Mouse (Mus musculus) forebrain, embryonic 15.5 days (tissue): ENCODE results near the gene Lgi1. TPM values are rescaled to one million over a fixed set of nuclear protein-coding genes. Genes with fewer than 3 reads are reported as not detected.

ENCODE experiments used
- ATAC-seq: fragments of 200-750 bp; cut with Nextera tagmentation; replicated peaks from 2 replicates; pipeline ENCODE4 v1.8.0; 2017; ENCODE audit warnings: mild to moderate bottlenecking, moderate TSS enrichment, moderate library complexity
- H3K27ac ChIP-seq: fragments of 300-500 bp; sonication (generic); replicated peaks from 2 replicates; pipeline ENCODE4 v1.5.1; 2015; ENCODE audit warnings: mild to moderate bottlenecking, inconsistent platforms
- H3K27me3 ChIP-seq: fragments of 300-500 bp; sonication (generic); 2 replicates; pipeline ENCODE4 v1.6.1; 2015; ENCODE audit warnings: inconsistent platforms
- H3K36me3 ChIP-seq: fragments of 300-500 bp; sonication (generic); 2 replicates; pipeline ENCODE4 v1.6.1; 2015; ENCODE audit warnings: mild to moderate bottlenecking, inconsistent platforms
- H3K4me1 ChIP-seq: fragments of 300-500 bp; sonication (generic); 2 replicates; pipeline ENCODE4 v1.6.1; 2015; ENCODE audit warnings: inconsistent platforms
- H3K4me2 ChIP-seq: fragments of 300-500 bp; sonication (generic); replicated peaks from 2 replicates; pipeline ENCODE4 v1.6.1; 2015; ENCODE audit warnings: mild to moderate bottlenecking, inconsistent platforms
- H3K4me3 ChIP-seq: fragments of 300-500 bp; sonication (generic); 2 replicates; pipeline ENCODE4 v1.5.1; 2015; ENCODE audit warnings: mild to moderate bottlenecking, inconsistent platforms
- H3K9ac ChIP-seq: fragments of 300-500 bp; sonication (generic); replicated peaks from 2 replicates; pipeline ENCODE4 v1.6.1; 2015; ENCODE audit warnings: mild to moderate bottlenecking, inconsistent platforms
- H3K9me3 ChIP-seq: fragments of 300-500 bp; sonication (generic); 2 replicates; pipeline ENCODE4 v1.6.1; 2016; ENCODE audit warnings: inconsistent platforms
- WGBS: fragments of 180-500 bp; shearing (Covaris S2); methylation state at CpG from one replicate; pipeline ENCODE4 v1.1.7; 2015; ENCODE audit warnings: mixed read lengths; 5-methylcytosine and 5-hydroxymethylcytosine counted together
- polyA plus RNA-seq: library from polyadenylated mRNA; unstranded; fragments of >200 nt; fragmentation: Nextera tagmentation; extraction: Ambion mirVana; gene quantifications from 2 replicates; pipeline ENCODE4 v1.2.1, GENCODE M21; 2015

Gene Lgi1
- 13.0 and 14.4 TPM in 2 replicates for polyA plus RNA-seq

DNA sequence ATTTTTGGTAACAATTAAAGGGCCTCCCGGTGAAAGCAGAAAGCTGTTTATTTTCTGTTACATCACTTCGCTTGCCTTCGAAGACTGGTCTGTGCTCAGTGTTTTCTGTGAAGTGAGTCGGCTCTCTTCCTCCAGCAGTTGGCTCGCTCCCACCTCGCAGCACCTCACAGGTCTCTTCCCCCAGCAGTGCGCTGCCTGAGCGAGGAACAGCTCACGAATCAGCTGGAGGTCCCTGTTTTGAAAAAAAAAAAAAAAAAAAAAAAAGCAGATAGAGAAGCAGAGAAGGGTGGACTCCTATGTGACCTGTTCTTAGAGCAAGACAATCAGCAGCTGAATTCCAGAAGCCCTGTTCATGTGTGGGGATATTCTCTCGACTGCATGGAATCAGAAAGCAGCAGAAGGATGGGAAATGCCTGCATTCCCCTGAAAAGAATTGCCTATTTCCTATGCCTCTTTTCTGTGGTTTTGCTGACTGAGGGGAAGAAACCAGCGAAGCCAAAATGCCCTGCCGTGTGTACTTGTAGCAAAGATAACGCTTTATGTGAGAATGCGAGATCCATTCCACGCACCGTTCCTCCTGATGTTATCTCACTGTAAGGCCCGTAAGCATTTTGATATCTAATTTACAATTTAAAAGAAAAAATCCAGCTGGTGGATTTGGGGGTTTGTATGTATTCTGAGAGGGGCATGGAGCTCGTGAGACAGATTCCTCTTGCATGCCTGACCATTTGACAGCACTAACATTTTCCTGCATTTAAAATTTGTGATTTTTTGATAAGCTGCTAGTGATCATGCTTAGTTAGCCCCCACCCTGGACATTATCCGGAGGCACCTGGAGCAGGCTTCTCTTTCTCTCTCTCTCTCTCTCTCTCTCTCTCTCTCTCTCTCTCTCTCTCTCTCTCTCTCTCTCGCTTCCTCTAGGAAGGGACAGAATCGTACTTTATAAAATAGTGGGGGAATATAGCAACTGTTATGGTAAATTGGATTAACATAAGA lies at the start of gene Lgi1:
TSS of gene Lgi1 (plus strand) at position 32 of the 996 bp plus-strand sequence.
- Histone ChIP-seq H3K36me3 (no peaks in the 10 kb centered on the region), H3K9ac (peak within 1 kb of the TSS; percentile 48), H3K4me3 (peak within 1 kb of the TSS; percentile 33), H3K27ac (peak within 1 kb of the TSS; percentile 89), H3K27me3 (no peaks in the 10 kb centered on the region), H3K4me2 (peak within 1 kb of the TSS; percentile 50), H3K9me3 (no peaks in the 10 kb centered on the region), H3K4me1 (peaks cover 23% of the 10 kb centered on the region)
- ATAC-seq: peak; percentile 62
- 13% methylated on average over 21 of the region's 21 CpGs for WGBS

DNA sequence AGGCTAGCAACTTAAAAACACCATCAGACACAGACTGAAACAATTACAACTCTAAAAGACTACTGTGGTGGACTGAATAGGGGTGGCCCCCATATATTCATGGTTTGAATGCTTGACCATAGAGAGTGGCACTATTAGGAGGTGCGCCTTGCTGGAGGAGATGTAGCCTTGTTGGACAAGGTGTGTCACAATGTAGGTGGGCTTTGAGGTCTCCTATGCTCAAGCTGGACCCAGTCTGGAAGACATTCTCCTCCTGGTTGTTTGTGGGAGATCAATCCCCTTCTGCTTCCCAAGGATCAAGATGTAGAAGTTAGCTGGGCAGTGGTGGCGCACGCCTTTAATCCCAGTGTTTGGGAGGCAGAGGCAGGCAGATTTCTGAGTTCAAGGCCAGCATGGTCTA lies 46.6 kb upstream of the Lgi1 start:
- no peak overlapping the region for H3K27ac ChIP-seq
- H3K9me3 ChIP-seq: no peaks in the 10 kb centered on the region
- ATAC-seq: no peak
- H3K36me3 ChIP-seq: peaks cover 22% of the 10 kb centered on the region
- H3K4me1 ChIP-seq: peaks cover 1% of the 10 kb centered on the region
- WGBS: 98% methylated on average over 3 of the region's 3 CpGs
- H3K4me3 ChIP-seq: no peak overlapping the region
- H3K9ac ChIP-seq: no peak overlapping the region
- no peaks in the 10 kb centered on the region for H3K27me3 ChIP-seq
- no peak overlapping the region for H3K4me2 ChIP-seq

DNA sequence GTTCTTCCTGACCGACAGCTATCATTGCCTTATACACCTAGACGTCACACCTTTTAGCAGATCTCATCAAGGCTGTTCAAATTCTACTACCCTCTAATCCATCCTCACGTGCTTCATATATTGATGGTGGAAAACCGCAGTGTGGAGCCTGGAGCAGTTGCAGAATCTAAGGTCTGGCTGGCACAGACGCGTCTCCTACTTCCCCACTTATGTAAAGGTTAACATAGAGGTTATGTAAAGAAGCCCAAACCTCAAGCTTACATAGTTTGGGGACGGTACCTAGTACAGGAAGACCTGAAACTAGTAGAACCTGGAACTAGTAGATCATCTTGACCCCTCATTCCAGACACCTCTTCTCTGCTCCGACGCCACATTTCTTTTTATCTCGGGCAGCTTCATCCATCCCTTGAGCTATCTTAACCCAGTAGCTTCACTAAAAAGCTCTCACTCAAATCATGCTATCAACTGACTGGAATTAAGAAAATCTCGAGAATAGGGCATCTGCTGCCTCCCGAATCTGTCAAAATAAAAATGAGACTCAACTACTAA lies 40.9 kb upstream of the Lgi1 start:
- ATAC-seq: peak; percentile 18
- Histone ChIP-seq H3K4me2 (peak overlapping the region; percentile 62), H3K27ac (peak overlapping the region; percentile 99), H3K36me3 (peaks cover 6% of the 10 kb centered on the region), H3K27me3 (no peaks in the 10 kb centered on the region), H3K9ac (peak overlapping the region; percentile 79), H3K9me3 (no peaks in the 10 kb centered on the region), H3K4me3 (peak overlapping the region; percentile 57), H3K4me1 (peaks cover 16% of the 10 kb centered on the region)
- 14% methylated on average over 12 of the region's 12 CpGs for WGBS

DNA sequence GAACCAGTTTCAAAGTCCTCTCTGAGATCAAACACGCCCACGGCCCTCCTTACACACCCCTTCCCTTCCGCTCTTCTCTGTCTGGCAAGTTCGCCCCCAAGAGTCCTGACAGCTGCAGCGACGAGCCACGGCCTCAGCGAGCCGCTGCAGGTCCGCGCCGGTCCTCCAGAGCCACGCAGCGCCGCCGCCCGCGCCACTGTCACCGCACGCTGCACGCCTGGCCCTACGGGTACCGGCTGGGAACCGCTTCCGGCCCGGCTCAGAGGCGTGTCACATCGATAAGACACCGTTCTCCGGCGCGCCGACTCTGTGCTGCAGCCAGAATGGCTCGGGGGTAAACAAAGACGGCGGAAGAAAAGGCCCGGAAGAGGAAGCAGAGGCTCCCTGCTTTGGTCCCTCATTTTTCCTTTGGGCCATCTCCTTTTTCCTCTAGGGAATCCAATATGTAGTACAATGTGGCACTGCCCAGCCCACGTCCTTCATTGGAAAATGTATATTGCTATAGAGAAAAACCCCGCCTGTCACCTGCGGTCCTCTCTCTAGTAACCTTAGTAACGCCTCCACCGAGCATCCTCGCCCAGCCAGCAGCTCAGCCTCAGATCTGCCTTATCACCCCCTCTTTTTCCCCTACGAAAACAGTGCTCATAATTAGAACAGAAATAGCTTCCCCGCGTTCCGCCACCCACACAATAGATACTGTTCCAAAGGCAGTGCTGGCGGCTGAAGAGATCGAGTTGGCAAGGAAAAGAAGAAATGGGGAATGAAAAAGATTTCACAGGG lies 40.2 kb upstream of the Lgi1 start, which contains the start of gene Fra10ac1:
TSS of gene Fra10ac1 (minus strand) at position 252 of the 780 bp plus-strand sequence.
- peak within 1 kb of the TSS; percentile 62 for H3K4me2 ChIP-seq
- WGBS: under 1% methylated on average over 49 of the region's 49 CpGs

DNA sequence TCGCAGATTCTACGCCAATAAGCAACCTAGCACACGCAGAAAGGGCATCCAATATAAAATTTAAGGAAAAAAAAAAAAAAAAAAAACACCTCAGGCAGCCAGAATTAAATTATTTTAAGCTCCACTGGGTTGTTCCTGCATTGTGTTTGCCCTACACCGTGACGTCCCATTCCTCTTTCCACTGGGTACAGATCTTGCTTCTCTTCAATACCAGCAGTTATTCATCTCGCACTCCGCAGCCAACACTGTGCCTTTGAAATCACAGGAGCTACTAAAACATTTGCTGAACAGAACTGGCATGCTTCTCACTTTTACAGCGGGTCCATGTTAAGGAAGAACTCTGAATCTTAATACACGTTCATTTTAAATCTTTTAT lies 39.7 kb upstream of the Lgi1 start:
- Histone ChIP-seq H3K27ac (peak overlapping the region; percentile 99), H3K4me2 (peak overlapping the region; percentile 62), H3K36me3 (no peaks in the 10 kb centered on the region), H3K27me3 (no peaks in the 10 kb centered on the region), H3K9ac (peak overlapping the region; percentile 79), H3K9me3 (no peaks in the 10 kb centered on the region), H3K4me3 (peak overlapping the region; percentile 57), H3K4me1 (peaks cover 16% of the 10 kb centered on the region)
- ATAC-seq: peak; percentile 65
- 2% methylated on average over 9 of the region's 9 CpGs for WGBS

More for the DNA sequence above, 40.2 kb upstream of the Lgi1 start, which contains the start of gene Fra10ac1:
- peaks cover 16% of the 10 kb centered on the region for H3K4me1 ChIP-seq
- no peaks in the 10 kb centered on the region for H3K27me3 ChIP-seq
- H3K27ac ChIP-seq: peak within 1 kb of the TSS; percentile 99
- peak; percentile 98 for ATAC-seq
- H3K9ac ChIP-seq: peak within 1 kb of the TSS; percentile 79
- no peaks in the 10 kb centered on the region for H3K9me3 ChIP-seq
- no peaks in the 10 kb centered on the region for H3K36me3 ChIP-seq
- H3K4me3 ChIP-seq: peak within 1 kb of the TSS; percentile 57

DNA sequence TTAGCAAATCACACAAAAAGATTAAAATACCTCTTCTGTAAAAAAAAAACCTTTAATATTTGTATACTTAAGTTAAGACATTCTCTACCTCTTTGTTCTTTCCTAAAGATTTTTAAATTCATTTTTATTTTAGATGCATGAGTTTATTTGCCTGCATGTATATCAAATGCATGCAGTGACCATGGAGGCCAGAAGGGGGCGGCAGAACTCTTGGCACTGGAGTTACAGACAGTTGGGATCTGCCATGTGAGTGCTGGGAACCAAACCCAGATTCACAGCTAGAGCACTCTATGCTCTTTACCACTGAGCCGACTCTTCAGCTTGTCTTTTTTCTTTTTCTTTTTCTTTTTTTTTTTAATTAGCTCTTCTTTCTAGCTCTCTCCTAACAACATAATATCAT lies 35.6 kb upstream of the Lgi1 start:
- ATAC-seq: no peak
- Histone ChIP-seq H3K27ac (no peak overlapping the region), H3K9ac (no peak overlapping the region), H3K27me3 (no peaks in the 10 kb centered on the region), H3K36me3 (no peaks in the 10 kb centered on the region), H3K4me3 (no peak overlapping the region), H3K9me3 (no peaks in the 10 kb centered on the region), H3K4me2 (no peak overlapping the region), H3K4me1 (peaks cover 6% of the 10 kb centered on the region; the same call in 1 of the 2 replicates)
- 57% methylated on average over 2 of the region's 2 CpGs for WGBS

DNA sequence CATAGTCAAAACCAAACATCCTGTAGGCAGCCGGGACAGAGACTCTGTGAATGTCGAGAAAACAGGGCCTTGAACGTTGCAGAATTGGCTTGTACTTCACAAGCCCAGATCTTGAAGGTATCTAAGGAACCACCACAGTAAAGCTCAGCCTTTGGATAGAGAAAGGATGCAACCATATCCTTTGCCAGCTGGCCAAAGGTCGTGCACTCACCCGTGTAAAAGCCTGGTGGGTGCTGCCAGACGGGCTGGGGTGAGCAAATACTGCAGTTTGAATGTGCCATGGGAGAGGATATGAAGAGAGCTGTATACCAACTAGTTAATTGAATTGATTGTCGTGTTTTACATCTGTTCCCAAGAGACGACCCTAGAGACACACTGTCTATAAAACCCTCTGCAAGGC lies 32.2 kb upstream of the Lgi1 start:
- Histone ChIP-seq H3K9ac (no peak overlapping the region), H3K4me2 (no peak overlapping the region), H3K27me3 (no peaks in the 10 kb centered on the region), H3K36me3 (no peaks in the 10 kb centered on the region), H3K27ac (no peak overlapping the region), H3K4me1 (no peaks in the 10 kb centered on the region), H3K4me3 (no peak overlapping the region), H3K9me3 (no peaks in the 10 kb centered on the region)
- no peak for ATAC-seq
- WGBS: 65% methylated on average over 8 of the region's 8 CpGs

DNA sequence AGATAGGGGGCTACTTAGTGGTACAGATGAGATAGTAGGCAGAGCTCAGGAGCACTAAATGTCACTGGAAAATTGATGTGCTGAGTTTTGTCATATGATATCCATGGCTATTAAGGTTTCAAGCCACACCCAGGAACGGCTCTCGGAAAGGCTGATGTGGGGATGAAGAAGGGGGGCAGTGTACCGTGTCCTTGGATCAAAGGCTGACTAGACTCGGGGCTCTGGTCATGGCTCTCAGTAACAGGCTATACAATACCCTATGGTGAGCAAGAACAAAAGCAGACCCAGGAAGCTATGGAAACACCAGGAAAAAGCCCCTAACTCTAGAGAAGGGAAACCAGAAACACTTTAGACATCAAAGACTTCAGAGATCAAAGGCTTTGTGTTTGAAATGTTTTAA lies 31.8 kb upstream of the Lgi1 start:
- WGBS: 7% methylated on average over 4 of the region's 4 CpGs
- no peak overlapping the region for H3K27ac ChIP-seq
- H3K4me1 ChIP-seq: peaks cover 3% of the 10 kb centered on the region; the same call in 1 of the 2 replicates
- H3K9me3 ChIP-seq: no peaks in the 10 kb centered on the region
- no peaks in the 10 kb centered on the region for H3K27me3 ChIP-seq
- ATAC-seq: no peak
- no peak overlapping the region for H3K4me3 ChIP-seq
- no peak overlapping the region for H3K4me2 ChIP-seq
- H3K9ac ChIP-seq: no peak overlapping the region
- H3K36me3 ChIP-seq: no peaks in the 10 kb centered on the region

DNA sequence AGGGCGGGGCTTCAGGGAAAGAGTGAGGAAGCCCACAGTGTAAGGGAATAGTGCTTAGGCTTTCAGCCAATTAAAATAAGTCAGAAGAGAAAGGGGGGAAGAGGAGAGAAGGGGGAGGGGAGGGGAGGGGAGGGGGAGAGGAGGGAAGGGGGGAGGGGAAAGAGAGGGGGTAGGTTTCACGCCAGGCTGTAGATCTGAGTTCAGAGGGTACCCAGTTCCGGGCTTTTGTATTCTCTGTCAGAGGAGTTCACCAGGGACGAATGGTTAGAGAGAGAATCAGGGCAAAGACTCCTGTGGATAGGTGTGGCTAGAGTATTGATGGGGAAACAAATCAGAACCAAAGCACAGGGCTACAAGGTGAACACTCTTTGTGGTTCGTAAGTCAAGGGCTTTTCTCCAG lies 27.8 kb upstream of the Lgi1 start:
- no peaks in the 10 kb centered on the region for H3K36me3 ChIP-seq
- peaks cover 19% of the 10 kb centered on the region for H3K4me1 ChIP-seq
- no peak for ATAC-seq
- H3K27ac ChIP-seq: no peak overlapping the region
- no peak overlapping the region for H3K4me3 ChIP-seq
- H3K4me2 ChIP-seq: no peak overlapping the region
- no peaks in the 10 kb centered on the region for H3K27me3 ChIP-seq
- H3K9ac ChIP-seq: no peak overlapping the region
- 63% methylated on average over 5 of the region's 5 CpGs for WGBS
- H3K9me3 ChIP-seq: no peaks in the 10 kb centered on the region

DNA sequence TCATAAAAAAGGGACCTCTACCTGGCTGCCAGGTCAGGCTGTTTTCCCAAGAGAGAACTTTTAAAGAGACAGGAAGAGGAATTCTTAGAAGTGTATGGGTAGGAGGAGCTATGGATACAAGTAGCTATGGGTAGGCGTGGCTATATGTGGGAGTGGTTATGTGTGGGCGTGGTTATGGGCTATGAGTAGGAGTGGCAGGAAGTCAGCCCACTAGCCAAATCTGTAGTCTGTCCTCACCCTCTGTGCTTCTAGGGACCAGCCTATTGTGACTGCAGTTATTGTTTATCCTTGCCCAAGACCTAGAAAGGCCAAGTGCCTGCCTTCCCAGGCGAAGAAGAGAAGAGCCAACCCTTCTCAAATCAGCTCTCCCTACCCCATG lies 26.5 kb upstream of the Lgi1 start:
- peak; percentile 72 for ATAC-seq
- peak overlapping the region; percentile 76 for H3K27ac ChIP-seq
- H3K4me3 ChIP-seq: no peak overlapping the region
- H3K4me2 ChIP-seq: no peak overlapping the region
- peaks cover 19% of the 10 kb centered on the region for H3K4me1 ChIP-seq
- no peak overlapping the region for H3K9ac ChIP-seq
- no peaks in the 10 kb centered on the region for H3K36me3 ChIP-seq
- WGBS: 66% methylated on average over 3 of the region's 3 CpGs
- H3K27me3 ChIP-seq: no peaks in the 10 kb centered on the region
- H3K9me3 ChIP-seq: no peaks in the 10 kb centered on the region

DNA sequence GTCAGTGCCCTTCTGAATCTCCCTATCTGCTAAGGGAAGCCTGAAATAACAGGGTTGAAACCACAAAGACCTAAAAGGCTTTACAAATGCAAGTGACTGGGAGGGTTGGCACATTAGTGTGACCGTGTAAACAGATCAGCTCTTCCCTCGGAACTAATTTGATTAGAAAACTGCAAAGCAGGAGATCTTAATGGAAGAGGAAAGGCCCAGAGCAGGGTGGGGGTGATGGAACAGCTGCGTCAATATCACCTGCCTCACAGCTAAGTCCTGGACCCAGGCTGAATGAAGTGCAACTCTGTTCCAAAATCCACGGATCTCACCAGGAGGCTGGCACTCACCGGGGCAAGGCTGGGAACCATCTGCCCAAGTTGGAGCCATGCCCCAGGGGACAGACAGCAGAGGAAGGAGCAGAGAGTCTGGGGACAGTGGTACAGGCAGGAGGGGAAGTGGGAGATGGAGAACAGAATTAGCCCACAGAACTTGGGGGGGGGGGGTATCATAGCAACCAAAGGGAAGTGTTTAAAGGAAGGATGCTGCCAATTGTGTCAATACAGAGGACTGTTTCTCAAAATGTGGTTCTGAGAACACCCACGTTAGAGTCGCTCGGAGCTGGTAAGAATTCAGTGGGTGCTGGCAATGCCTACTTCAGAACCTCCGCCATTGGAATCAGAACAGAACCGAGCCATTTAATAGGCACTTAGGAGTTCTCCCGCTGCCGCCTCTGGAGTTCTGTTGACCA lies 26.0 kb upstream of the Lgi1 start:
- Histone ChIP-seq H3K4me1 (peaks cover 19% of the 10 kb centered on the region), H3K27me3 (no peaks in the 10 kb centered on the region), H3K36me3 (no peaks in the 10 kb centered on the region), H3K27ac (peak overlapping the region; percentile 76), H3K9ac (no peak overlapping the region), H3K4me2 (no peak overlapping the region), H3K9me3 (no peaks in the 10 kb centered on the region), H3K4me3 (no peak overlapping the region)
- peak; percentile 93 for ATAC-seq
- WGBS: 50% methylated on average over 12 of the region's 12 CpGs
